Mouse (Mus musculus) heart, postnatal 10 days (tissue): ENCODE measurements around the gene Ing3. TPM values are rescaled to one million over a fixed set of nuclear protein-coding genes. Genes with fewer than 3 reads are reported as not detected.

ENCODE experiments used
- DNase-seq, 2 experiments: peaks; one replicate each; pipeline ENCODE4 v3.0.0; 2021
- intact Hi-C: fragments of 180-260 bp; cut with DNase I; formaldehyde crosslinking; loops from one replicate; pipeline ENCODE4 v1.15.1; 2025
- total RNA-seq, 2 experiments: library from RNA; stranded (reverse); gene quantifications; 2 replicates each; pipeline ENCODE4 v1.2.3; 2021

The Ing3 gene
- 10 to 100 TPM; 19.2 TPM for total RNA-seq

DNA sequence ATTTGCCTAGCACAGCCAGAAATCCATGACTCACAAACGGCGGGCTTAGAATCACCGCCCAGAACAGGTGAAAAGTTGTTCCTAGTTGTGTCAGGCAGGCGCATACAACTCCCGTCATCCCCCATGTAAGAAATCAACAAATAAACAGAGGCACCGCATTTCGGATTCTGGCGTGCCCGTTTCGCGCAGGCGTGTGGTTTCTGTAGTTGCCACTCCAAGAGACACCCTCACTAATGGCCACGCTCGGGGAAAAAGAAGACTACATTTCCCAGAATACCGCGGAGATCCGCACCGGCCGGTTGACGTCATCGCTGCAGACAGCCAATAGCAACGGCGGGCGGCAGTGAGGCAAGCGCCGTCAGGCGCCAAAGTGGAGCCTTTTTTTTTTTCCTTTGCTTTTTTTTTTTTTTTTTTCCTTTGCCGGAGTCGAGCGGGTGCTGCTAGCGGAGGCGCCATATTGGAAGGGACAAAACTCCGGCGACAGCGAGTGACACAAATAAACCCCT is at the start of gene Ing3:
TSS of gene Ing3 (plus strand) at position 346 of the 506 bp plus-strand sequence.
- intact Hi-C loops = loop anchor here (2.0 to 5.0 kb wide), 2 partner anchors 96 to 152 kb away; partner anchors contain the start of gene Tspan12
- peak; percentile 98 to 99 for DNase-seq

DNA sequence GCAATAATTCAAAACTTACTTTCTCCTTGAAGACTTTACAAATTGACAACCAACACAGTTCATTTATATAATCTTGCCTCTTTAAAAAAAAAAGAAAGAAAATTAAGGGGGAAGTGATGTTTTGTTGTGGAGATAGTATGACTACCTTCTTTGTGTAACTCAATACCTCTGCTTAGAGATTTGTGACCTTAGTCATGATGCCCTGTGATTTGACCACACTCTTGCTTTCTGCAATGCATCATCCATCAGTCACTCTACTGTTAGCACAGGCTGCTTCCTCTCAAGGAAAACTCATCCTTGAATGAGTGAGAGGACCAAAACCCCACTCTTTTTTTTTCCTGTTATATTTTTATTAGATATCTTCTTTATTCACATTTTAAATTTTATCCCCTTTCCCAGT is 39.7 kb upstream of the Ing3 start:
- no peak for DNase-seq
- intact Hi-C loops = loop anchor here (10.0 kb wide), 1 partner anchor 115 kb away; no protein-coding TSS in a partner anchor

DNA sequence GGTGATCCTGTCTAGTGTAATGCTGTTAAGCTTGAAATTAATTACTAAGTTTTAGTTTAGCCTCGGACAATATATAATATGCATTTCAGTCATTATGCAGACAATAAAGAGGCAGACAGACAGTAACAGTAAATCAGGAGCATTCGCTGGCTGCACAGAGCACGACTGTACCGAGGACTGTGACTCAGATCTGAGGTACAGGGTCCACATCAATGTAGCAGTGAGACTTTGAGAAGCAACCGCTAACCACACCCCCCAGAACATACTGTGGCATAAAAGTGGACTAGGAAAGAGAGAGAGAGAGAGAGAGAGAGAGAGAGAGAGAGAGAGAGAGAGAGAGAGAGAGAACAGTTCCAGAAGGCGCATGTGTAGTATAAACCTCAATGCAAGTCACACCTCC is 38.6 kb upstream of the Ing3 start:
- intact Hi-C loops = loop anchor here (10.0 kb wide), 1 partner anchor 116 kb away; no protein-coding TSS in a partner anchor
- no peak for DNase-seq

DNA sequence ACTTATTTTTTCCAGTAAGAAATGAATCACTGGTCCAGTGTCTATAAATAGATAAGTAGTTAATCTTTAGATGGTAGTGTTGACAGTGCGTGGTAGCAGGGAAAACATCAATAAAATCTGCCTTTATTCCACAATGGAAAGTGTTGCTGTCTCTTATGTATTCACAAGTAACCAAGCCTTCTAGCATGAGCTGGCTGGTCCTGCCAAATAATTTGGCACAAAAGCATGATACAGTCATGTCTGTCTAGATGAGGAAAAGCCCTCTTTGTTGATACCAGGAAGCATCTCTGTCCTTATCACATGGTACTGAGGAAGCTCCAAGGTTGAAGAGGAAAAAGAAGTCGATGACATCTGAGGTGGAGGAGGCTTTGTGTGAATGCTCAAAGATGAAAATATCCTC is 32.8 kb upstream of the Ing3 start:
- intact Hi-C loops = loop anchor here (10.0 kb wide), 1 partner anchor 122 kb away; no protein-coding TSS in a partner anchor
- DNase-seq = no peak

DNA sequence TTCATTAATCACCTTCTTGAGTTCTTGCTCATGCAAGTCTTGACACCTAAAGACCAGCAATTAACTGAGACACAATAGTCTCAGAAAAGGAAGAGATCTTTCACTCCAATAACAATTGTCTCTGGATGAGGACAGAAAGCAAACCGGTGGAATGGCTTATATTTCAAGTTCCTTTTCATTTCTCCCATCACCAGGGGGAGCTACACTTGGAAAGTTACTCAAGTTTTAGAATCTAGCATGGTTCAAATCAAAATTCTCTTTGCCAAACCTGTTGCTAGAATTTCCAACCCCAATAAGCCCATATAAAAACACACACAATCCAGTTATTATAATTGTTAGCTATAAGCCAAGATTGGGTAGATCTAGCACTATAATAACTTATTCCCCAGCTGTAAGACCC is 25.2 kb upstream of the Ing3 start:
- DNase-seq = no peak
- intact Hi-C loops = no loop called here

DNA sequence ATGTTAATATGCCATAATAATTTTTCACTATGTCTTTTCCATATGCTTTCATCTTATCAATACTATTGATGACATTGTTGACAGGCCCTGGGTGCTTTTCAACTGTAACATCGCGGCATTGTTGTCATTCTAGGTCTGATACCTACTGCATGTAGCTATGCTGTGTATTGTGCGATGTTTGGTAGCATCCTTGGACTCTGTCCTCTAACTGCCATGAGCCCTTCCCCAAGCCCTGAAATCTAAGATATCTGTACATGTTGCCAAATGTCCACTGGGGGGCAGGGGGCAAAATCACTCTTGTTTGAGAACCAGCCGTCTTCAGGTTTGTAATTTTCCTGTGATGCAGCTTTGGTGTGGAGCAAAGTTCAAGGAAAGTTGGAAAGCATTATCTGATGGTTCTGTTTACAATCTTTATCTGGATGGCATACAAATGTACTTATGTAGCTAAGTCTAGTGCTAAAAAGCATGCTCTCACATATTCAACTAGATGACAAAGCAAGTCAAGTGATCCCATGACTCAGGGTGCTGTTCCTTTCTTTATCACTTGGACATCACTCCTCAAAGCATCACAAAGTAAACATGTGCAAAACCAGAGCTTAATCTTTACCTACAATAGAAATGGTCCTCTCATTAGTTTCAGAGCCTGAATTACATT is 11.3 kb upstream of the Ing3 start:
- DNase-seq = no peak
- intact Hi-C loops = no loop called here

DNA sequence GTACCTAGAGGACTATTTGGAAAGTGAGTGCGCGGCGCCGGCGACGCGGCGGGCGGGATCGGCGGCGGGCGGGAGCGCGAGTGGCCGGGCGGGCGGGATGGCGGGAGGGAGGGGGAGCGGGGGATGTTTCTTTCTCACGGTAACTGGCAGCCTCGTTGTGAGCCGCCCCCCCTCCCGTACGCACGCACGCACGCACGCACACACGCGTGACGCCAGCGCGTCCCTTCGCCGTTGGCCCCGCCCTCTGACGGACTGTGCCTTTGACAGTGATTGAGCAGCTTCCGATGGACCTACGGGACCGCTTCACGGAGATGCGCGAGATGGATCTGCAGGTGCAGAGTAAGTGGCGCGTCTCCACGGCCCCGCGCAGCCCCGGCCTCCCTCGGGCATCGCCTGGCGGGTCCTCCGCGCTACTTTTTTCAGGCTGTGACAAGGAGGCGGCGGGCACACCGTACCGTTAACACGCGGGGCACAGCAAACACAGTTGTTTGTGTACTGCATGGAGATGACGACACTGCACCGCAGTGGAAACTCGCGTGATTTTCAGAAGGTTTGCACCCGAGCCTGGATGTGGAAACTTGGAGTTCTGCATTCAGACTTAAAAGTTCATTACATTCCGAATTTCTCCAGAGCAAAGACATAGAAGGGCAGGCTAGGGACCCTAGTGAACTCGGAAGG is 539 bp downstream of the Ing3 start:
- DNase-seq = peak; percentile 97 to 98
- intact Hi-C loops = loop anchor here (2.0 to 5.0 kb wide), 3 partner anchors 97 to 153 kb away; partner anchors contain the start of gene Tspan12

DNA sequence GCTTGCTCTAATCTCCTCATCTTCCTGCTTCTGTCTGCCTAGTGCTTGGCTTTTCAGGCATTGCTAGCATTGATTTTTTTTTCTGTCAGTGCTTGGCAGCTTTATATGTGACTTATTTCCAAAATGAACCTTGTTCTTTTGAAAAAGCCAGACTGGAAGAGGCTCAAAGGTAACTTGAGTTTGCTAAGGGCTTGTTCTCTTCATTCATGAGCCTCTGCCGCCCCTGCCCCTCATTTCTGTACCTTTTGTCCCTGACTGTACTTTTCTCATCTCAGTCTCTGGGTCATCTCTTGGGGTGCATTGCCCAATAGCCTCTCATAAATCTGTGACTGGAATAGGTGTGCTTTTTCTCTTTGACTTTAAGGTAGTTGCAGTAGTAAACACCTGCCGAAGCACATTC is 1.3 kb downstream of the Ing3 start:
- DNase-seq = no peak
- intact Hi-C loops = loop anchor here (5.0 kb wide), 1 partner anchor 113 kb away; no protein-coding TSS in a partner anchor

DNA sequence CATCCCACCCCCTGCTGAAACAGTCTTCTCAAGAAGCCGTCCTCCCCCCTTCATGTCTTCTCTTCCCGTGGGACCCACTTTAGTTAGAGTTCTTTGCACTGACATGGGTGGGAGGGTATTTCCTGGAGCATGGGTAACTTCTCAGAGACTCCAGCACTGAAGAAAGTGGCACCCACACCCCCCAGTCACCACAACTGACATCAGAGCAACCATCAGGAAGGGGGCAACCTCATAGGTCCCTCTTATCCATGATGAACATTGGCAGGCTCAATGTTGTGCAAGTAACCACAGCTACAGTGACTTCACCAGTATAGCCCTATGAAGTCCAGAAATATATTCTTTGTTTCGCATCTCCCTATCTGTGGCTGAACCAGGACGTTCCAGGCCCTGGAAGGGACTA is 6.1 kb downstream of the Ing3 start:
- intact Hi-C loops = no loop called here
- no peak for DNase-seq

DNA sequence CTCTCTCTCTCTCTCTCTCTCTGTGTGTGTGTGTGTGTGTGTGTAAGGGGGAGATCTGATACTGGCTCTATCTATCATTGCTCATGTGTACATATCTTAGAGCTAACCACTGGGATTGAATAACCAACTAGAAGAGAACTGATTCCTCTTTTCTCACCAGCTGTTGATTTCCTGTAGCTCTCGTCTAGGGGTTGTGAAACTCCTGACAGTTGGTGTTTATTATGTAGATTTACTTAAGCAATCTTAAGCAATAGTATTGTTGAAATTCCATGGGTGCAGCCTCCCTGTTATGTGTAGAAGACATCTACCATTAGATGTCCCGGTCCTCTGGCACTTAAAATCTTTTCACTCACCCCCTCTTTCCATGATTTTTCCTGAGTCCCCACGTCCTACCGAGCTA is 9.6 kb downstream of the Ing3 start:
- no peak for DNase-seq
- intact Hi-C loops = no loop called here

DNA sequence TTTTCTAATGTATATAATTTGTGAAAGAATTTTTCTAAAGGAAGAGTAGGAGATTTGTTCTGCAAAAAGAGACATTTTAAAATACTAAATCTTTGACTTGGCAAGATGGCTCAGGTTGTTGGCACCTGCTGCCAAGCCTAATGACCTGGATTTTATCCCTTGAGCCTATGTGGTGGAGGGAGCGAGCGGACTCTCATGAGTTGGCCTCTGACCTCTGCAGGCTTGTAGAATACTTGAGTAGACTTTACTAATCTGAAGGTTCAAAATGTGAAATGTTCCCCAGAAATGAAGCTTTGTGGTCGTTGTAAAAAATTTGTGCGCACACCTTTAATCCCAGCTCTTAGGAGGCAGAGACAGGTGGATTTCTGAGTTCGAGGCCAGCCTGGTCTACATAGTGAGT is 10.5 kb downstream of the Ing3 start:
- no peak for DNase-seq
- intact Hi-C loops = no loop called here

DNA sequence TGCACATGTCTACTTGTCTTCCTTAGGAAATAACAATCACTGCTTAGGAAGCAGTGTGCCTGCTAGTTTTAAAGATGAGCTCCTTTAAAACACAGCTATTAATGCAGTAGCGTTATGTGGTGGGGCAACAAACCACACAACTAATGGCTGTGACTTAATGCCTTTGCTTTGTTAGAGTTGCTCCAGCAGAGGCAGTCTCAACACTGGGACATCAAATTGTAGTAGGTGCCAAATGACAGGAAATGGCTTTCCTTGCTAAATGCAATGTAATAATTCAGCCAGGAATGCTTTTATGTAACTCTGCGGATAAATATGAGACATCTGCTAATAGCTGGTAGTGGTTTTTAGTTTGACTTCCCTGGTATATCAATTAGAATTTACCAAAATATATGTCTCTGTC is 28.2 kb downstream of the Ing3 start:
- DNase-seq = no peak
- intact Hi-C loops = no loop called here

DNA sequence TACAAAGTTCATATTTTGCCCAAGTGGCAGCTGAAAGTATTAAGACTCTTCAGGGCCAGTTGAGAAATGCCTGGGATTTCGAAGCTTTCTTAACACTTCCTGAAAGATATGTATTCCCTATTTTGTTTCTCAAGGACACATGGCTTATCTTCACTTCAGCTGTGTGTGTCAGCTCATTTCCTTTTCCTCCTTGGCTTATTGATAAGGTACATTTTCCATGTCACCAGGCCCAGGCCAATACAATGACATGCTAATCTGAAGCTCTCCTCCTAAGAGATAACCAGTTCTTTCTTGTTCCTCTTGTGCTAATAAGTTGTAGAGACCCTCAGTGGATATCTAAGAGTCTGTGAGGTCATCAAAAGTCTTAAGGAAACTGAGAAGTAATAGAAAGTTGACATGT is 31.7 kb downstream of the Ing3 start:
- DNase-seq = no peak
- intact Hi-C loops = loop anchor here (5.0 kb wide), 1 partner anchor 184 kb away; no protein-coding TSS in a partner anchor

DNA sequence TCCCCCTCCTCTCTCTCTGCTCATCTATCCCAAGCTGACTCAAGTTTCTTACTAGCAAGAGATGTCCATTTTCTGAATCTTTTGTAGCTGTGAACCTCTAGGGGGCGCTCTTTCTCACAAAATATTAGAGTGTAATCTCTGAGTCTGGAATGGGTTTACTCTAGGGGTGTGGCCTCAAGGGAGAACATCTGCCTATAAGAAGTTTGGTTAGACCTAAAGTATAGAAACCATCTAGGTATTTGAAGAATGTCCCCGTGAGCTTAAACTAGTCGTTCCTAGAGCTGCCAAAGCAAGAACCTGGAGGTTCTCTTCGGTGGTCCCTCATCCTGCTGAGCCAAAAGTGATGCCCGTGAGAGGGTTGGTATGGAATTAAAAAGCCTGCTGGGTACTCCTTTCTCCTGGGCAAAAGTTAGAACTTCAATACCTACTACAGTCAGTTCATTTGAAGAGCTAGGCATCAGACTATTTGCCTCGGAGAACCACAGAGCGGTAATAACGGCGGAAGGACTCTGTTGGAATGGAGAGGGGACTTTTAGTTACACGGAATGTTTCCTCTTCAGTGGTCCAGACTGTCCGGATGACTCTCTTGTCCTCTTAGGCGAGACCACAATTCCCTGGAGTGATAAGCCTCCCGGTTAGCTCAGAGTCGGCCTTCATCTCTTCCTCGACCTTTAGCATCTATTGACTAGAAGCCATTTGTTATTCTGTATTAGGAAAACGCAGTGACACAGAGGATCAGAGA is 35.8 kb downstream of the Ing3 start:
- DNase-seq = peak; percentile 87 to 93
- intact Hi-C loops = loop anchor here (1.0 to 5.0 kb wide), 2 partner anchors 86 to 188 kb away; no protein-coding TSS in a partner anchor

DNA sequence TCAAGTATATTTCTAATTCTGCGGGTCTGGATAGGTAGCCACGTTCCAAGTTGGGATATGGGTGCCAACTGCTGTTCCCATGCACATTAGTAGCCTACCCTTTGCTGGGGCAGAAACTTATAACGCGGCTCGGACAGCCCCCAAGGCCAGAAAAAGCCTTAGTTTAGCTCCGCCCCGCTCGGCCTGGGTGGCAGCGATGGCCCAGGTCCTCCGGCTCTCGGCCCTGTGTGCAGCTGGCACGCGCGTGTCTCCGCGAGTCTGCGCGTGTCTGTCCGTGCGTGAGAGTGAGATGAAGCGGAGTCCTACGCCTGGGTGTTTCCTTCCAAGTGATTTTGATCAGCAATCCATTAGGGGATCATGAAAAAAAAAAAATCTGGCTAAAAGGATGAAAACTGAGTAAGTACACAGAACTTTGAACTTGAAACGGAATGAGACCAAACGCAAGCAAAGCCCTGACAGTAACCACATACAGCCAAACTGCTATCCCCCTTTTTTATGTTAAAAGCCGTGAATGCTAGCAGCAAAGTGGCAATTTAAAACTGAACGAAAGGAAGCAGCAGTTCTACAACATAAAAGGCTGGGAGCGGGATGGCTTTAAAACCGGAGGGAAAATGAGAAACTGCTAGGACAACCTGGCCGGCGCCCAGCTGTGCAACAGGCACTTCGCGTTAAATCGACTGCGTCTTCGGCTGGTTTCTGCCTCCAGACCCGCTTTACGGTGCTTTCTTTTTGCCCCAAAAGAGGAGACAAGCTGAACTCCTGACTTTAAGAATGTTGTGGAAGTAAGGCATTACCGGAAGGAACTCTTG is 36.6 kb downstream of the Ing3 start, which contains the start of gene Cped1:
TSS of gene Cped1 (plus strand) at position 185 of the 809 bp plus-strand sequence.
- peak; percentile 81 to 82 for DNase-seq
- intact Hi-C loops = loop anchor here (1.0 to 2.0 kb wide), 2 partner anchors 33 to 85 kb away; no protein-coding TSS in a partner anchor

DNA sequence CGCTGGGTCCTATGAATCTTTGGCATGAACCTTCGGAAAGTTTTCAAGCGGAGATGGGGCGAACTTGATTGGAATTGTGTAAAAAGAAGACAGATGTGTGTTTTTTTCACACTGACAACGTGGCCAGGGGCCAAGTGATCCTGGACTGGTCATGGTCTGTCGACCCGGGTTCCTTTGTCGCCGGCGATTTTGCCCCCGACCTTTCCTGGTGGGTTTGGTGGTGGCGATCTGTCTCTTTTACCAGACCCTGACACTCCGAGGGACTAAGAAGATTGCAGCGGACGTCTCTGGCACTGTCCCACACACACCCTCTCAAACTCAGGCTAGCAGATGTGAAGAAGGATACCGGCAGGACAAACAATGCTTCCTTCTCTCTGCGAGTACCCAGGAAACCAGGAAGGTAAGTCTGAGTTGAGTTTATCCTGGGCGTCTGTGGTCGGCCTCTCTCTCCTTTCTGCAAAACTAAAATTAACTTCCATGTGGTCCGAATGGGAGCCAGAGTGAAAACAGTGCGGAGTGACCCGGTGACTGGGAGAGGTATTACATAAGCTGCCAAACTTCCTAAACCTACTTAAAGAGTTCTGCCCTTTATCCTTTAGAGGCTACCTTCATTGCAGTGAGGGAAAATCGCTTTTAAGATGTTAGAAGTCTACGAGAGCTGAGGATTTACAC is 37.4 kb downstream of the Ing3 start:
- DNase-seq = peak; percentile 56 to 71
- intact Hi-C loops = loop anchor here (2.0 kb wide), 1 partner anchor 32 kb away; no protein-coding TSS in a partner anchor

DNA sequence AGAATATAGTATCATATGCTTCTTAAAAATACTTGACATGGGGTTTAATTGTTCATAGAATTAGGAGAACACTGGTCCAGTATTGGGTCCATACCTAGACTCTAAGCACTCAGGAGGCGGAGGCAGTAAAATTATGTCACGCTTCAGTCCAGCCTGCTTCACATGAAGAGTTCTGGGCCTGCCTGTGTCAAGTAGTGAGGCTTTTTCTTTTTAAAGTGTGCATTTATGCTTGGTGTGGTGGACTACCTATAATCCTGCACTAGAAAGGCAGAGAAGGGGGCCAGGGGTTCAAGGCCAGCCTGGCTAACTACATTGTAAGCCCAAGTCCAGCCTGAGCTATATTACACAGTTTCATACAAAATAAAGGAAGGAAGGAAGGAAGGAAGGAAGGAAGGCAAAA is 38.2 kb downstream of the Ing3 start:
- DNase-seq = no peak
- intact Hi-C loops = loop anchor here (2.0 kb wide), 1 partner anchor 31 kb away; no protein-coding TSS in a partner anchor

DNA sequence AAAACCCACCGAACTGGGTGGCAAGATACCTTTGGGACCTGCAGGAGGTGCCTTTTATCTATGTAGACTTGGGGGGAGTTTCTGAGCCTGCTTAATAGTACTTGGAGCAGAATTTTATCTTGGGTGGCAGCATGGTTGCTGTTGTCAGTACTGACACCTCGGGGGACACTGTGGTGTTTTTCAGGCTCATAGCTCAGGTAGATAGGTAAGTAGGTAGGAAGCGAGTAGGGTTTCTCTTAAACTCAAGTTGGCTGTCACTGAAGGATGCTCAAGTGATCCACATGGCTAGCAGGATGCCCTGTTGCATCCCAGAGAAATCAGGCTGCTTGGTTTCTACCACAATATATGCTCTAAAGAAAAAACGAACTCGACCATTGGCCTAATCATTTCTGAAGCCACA is 38.9 kb downstream of the Ing3 start:
- intact Hi-C loops = no loop called here

DNA sequence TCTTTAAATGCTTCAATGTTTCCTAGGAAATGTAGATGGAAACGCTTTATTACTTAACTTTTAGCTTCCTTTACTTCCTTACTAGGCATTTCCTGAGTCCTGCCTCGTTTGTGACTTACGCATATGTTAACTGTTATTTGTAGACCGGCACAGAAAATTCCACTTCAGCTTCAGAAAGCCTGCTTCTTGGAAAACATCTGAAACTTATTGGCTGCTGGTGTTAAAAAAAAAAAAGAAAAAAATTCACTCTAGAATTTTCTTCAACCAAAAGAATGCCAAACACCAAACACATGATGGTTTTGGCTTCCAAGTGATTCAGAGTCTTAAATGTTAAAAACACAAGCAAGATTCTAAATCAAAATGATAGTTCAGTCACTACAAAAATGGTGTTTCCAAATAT is 39.7 kb downstream of the Ing3 start:
- no peak for DNase-seq
- intact Hi-C loops = no loop called here

More for the DNA sequence above, 38.9 kb downstream of the Ing3 start:
- no peak for DNase-seq
